Mouse (Mus musculus) heart, postnatal 4 days (tissue): ENCODE results near the gene Tex22. TPM values are rescaled to one million over a fixed set of nuclear protein-coding genes. Genes with fewer than 3 reads are reported as not detected.

Experiments used
- DNase-seq: peaks from one replicate; pipeline ENCODE4 v3.0.0; 2021
- total RNA-seq, 2 experiments: library from RNA; stranded (reverse); gene quantifications; 2 replicates each; pipeline ENCODE4 v1.2.3; 2021

Tex22 gene
- total RNA-seq, 2 experiments from 2014 or later, result 0.29 TPM; not detected in 1

GRCm38 (mm10) chr12:113103846-113104451 lies 29.6 kb downstream of the Tex22 start:
- no peak for DNase-seq

GRCm38 (mm10) chr12:113106386-113106785 lies 32.1 kb downstream of the Tex22 start:
- DNase-seq, result no peak

DNA sequence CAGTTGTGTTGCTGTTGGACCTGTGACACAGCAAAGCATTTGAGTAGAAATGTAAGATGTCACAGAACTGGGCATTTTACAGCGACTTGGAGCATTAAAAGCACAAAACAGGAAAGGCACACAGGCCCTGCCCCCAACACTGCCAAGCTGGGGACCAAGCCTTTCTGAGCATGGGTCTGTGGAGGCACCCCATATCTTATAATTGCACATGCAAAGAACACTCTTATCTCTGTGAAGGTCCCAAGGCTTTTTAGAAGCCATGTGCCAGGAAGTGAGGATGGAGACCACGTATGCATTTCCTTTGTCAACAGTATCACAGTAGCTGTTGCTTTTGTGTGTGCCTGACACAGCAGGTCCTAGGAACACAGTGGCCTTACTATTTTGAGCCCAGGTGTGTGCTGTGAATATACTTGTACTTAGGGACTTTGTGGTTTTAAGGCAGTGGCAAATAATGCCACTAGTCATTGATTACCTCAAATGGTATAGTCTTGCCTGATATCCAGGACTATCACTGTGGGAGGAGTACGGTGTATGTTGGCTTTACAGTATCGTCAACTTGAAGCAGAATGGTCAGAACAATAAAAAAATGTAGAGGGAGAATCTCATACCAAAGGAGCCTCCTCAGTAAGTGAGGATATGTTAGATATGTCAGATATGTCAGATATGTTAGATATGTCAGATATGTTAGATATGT lies 33.3 kb downstream of the Tex22 start:
- DNase-seq, result no peak

DNA sequence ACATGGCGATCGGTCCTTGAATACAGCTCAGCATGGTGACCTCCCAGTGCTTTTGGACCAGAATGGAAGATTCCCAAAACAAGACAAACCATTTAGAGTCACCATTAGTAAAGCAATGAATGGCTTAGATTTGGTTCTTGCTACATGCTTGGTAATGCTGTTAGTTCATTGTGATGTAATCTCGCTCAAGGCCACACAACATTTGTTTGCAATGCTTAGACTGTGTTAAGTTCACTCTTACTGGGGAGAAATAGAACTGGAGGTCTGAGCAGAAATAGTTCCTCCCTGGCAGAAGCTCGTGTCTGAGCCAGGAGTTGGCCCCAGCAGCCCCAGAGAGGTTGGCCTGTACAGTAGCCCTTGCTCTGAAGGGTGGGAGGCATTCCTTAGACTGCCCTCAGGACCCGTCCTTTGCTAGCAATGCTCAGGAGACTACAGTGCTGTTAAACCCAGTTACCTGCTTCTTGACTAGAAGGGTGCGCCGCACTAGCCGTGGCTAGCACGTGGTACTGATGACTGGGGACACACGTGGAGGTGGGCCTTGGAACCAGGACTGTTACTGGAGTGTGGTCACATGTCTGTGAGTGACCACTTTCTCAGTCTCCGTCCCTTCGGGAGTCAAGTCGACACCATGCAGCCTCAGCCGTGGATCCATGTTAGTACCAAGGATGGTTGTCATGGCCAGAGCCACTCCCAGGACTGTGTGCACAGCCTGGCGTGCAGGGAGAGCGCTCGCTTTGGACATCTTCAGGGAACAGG lies 34.4 kb downstream of the Tex22 start:
- no peak for DNase-seq

- no peak for DNase-seq
Observed at GRCm38 (mm10) chr12:113109801-113110200, 35.5 kb downstream of the Tex22 start.

GRCm38 (mm10) chr12:113114141-113114540 lies 39.8 kb downstream of the Tex22 start:
- no peak for DNase-seq

DNA sequence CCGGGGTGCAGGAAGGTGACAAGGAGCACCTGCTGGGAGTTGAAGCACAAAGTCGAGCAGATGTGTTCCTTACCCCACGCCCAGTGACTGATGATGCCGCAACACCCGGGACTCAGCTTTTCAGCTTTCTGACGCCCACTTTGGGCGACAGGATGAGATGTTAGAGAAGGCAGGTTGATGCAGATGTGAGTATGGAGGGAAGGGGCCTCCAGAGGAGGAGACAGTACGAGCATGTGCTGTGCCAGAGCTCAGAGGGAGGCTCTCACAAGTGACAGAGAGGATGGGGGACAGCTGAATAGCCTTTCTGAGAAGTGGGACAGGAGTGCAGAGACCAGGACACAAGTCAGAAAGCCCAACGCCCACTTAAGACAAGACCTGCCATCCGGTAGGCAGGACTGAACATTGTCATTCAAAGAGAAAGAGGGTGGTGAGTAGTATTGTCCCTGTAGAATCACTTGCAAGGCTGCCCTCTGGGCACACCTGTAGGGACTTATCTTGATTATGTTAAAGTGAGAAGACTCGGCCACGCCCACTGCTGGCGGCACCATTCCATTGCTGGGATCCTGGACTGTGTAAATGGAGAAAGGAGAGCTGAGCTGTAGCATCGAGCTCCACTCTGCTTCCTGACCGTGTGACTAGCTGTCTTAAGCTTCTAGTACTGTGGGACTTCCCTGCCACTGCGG lies 40.7 kb downstream of the Tex22 start:
- no peak for DNase-seq

DNA sequence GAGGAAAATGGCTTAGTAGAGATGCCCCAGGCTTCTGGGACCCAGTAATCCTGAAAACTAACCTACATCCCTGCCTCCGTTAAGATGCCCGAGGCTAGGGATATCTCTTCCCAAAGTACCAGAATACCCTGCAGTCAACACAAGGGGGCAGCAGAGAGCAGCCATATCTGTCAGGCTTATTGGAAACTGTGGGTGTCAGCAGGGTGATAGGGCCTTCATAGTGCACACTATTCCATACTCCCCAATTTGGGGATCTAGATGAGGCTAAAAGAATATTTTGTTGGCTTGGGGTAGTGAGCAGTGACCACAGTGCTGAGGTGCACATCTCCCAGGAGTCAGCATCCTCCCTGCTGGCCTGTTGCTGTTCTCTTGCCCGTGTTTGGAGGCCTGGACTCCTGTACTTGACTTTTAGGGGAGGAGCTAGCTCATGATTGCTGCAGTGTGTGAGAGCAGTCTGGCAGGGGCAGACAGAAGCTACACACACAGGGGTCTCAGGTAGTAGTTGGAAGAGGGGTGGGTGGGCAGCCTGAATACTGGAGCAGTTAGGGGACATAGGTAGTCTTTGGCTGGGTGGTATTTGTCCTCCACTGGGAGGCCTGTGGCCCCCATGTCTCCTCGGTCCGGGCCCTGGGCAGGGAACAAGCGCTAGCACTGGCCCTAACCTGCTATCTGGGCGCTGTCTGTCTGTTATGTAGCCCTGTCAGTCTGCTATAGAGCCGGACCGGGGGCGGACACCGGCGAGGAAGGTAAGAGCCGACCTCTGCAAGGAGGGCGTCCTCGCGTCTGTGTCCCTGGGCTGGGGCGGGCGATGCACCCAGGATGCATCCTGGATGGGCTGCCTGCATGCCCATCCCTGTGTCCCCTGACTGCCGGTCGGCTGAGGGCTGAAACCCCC lies 45.5 kb downstream of the Tex22 start:
- peak; percentile 92 for DNase-seq

- peak; percentile 14 for DNase-seq
Observed at GRCm38 (mm10) chr12:113124726-113125125, 50.4 kb downstream of the Tex22 start.

DNA sequence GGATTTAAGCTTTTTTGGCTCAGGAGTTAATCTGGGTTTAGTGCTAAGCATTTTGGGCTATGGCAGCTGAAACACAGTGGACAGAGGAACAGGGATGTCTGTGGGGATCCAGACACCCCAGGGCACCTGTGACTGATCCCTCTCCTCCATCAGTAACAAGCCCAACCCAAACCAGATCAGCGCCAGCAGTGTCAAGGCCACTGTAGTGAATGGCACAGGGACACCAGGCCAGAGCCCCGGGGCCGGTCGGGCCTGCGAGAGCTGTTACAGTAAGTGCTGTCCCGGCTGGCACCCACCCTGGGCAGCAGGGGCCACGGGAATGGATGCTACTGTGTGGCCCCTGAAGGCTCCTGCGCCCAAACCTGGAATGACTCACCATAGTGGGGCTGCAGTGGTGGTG lies 56.4 kb downstream of the Tex22 start:
- no peak for DNase-seq

GRCm38 (mm10) chr12:113131601-113132000 lies 57.3 kb downstream of the Tex22 start:
- no peak for DNase-seq

DNA sequence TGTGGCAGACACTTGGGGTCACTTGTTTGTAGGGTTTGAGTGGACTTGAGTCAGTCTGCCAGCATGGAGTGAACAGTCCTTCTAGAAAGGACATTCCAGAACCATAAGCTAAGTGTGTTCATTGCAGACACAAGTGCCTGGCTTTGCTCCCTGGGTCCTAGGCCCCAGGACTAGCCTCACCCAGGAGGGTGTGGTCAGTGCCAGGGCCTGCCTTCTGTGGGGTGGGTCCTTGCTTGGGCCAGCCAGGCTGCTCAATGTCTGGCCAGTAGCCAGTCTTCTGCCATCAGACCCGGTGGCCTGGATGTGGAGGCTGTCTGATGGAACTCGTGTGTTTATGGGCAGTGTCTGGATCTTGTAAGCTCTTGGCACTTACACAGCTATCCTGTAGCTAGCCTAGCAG lies 58.3 kb downstream of the Tex22 start:
- DNase-seq, result peak; percentile 90

DNA sequence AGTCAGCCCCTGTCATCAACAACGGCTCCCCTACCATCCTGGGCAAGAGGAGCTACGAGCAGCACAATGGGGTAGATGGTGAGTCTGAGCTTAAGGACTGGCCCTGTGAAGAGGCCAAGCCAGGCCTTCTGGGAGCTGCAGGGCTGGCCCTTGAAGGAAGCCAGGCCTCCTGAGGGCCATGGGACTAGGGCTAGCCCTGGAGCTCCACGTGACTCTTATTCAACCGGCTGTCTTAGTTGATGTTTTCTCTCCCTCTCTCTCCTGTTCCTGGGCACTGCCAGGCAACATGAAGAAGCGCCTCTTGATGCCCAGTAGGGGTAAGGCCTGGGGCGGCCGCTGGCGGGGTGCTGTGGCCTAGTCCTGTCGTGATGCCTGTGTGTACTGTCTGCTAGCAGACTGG lies 59.0 kb downstream of the Tex22 start:
- DNase-seq, result peak; percentile 37

GRCm38 (mm10) chr12:113133861-113134403 lies 59.6 kb downstream of the Tex22 start:
- no peak for DNase-seq

GRCm38 (mm10) chr12:113134502-113134901 lies 60.2 kb downstream of the Tex22 start:
- no peak for DNase-seq

DNA sequence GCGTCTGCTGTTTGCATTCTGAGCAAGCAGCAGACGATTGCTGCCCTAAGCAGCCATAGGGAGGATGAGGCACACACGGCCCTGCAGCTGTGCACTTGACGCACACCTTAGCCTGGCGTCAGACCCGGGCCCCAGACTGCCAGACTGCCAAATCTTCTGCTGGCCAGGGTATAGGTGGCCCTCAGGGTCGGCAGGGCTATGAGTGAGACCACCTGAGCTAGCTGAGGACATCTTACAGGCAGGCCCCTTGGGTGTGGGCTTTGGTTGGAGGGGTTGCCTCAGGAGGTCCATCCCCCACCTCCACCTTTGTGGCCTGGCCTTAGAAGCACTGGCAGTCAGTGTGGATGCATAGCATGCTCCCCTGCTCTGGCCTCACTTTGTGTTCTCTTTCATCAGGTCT lies 61.1 kb downstream of the Tex22 start:
- DNase-seq, result no peak

- no peak for DNase-seq
Observed at GRCm38 (mm10) chr12:113136492-113137020, 62.3 kb downstream of the Tex22 start.

DNA sequence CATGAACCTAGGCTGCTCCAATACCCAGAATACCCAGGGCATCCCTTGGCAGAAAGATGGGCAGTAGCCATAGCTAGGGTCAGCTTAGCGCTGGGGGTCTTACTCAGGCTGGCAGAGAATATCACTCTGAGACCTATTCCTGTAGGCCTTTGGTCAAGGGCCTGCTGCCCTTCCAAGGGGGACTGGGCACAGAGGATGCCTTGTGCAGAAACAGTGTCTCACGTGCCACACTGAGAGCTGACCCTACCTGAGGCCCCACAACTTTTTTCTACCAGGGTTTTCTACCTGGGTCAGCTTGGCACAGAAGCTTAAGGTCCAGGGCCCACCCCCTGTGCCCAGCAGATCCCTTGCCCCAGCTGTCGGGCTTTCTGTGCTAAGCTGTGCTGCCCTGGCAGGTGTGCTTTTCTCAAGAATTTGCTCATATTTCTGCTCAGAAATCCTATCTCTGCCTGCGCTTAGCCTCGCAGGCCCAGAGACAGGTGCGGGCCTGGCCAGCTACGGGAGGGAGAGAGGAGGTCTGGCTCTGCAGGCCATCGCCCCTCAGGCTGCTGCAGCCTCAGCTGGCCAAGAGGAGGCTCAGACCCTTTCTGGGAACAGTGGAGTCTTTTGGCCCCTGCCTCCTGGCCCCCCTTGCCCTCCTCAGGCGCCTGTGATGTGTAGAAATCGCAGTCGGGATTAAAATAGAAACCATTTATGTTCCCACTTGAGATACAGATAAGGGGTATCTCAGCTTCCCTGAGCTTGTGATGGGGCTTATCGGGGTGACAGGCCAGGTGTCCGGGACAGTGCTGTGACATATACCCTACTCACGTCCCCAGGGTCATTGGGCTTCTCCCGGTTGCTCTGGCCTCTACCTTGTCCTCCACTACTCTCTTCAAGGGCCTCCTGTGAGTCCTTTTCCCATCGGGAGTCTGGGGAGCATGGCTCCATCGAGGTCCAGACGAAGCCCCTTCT lies 63.2 kb downstream of the Tex22 start:
- DNase-seq, result peak; percentile 70

- no peak for DNase-seq
Observed at GRCm38 (mm10) chr12:113138291-113138690, 64.0 kb downstream of the Tex22 start.
